Mouse (Mus musculus): ENCODE results near the gene Aox2.

Aox2 gene

GRCm38 (mm10) chr1:58289863-58290469 lies 11.8 kb downstream of the Aox2 start:
- DNase-seq = no peak

GRCm38 (mm10) chr1:58291394-58292300 lies 13.5 kb downstream of the Aox2 start:
- no peak for DNase-seq

- DNase-seq = no peak
Measured at GRCm38 (mm10) chr1:58294730-58295129, 16.6 kb downstream of the Aox2 start.

- peak; percentile 56 to 69 for DNase-seq
Measured at GRCm38 (mm10) chr1:58296278-58296677, 18.2 kb downstream of the Aox2 start.

- no peak for DNase-seq
Measured at GRCm38 (mm10) chr1:58296821-58297220, 18.7 kb downstream of the Aox2 start.

- no peak for DNase-seq
Measured at GRCm38 (mm10) chr1:58298347-58298746, 20.2 kb downstream of the Aox2 start.

GRCm38 (mm10) chr1:58301073-58301472 lies 22.9 kb downstream of the Aox2 start:
- no peak for DNase-seq

- no peak for DNase-seq
Measured at GRCm38 (mm10) chr1:58302015-58302414, 23.9 kb downstream of the Aox2 start.

GRCm38 (mm10) chr1:58303009-58303408 lies 24.9 kb downstream of the Aox2 start:
- DNase-seq = no peak

- peak; percentile 7 to 9 for DNase-seq
Measured at GRCm38 (mm10) chr1:58303726-58304125, 25.6 kb downstream of the Aox2 start.

GRCm38 (mm10) chr1:58304296-58304695 lies 26.2 kb downstream of the Aox2 start:
- DNase-seq = no peak

GRCm38 (mm10) chr1:58307181-58307580 lies 29.1 kb downstream of the Aox2 start:
- DNase-seq = peak in 1 of 2 experiments; percentile 13

- no peak for DNase-seq
Measured at GRCm38 (mm10) chr1:58308594-58308993, 30.5 kb downstream of the Aox2 start.

GRCm38 (mm10) chr1:58309853-58310252 lies 31.7 kb downstream of the Aox2 start:
- DNase-seq = no peak

GRCm38 (mm10) chr1:58311221-58311864 lies 33.2 kb downstream of the Aox2 start:
- DNase-seq = no peak

GRCm38 (mm10) chr1:58313173-58313572 lies 35.0 kb downstream of the Aox2 start:
- no peak for DNase-seq

- no peak for DNase-seq
Measured at GRCm38 (mm10) chr1:58315532-58315931, 37.4 kb downstream of the Aox2 start.

- DNase-seq = no peak
Measured at GRCm38 (mm10) chr1:58333222-58333621, 55.1 kb downstream of the Aox2 start.

GRCm38 (mm10) chr1:58339901-58340300 lies 61.8 kb downstream of the Aox2 start:
- DNase-seq = no peak

- no peak for DNase-seq
Measured at GRCm38 (mm10) chr1:58341576-58341975, 63.5 kb downstream of the Aox2 start.

GRCm38 (mm10) chr1:58343861-58344260 lies 65.7 kb downstream of the Aox2 start:
- DNase-seq = no peak

- DNase-seq = no peak
Measured at GRCm38 (mm10) chr1:58344570-58344969, 66.4 kb downstream of the Aox2 start.

GRCm38 (mm10) chr1:58346159-58346558 lies 68.0 kb downstream of the Aox2 start:
- DNase-seq = no peak

GRCm38 (mm10) chr1:58348712-58349111 lies 70.6 kb downstream of the Aox2 start:
- DNase-seq = no peak
